Mouse (Mus musculus): Measurements from ENCODE around the gene Gm11444. TPM values are rescaled to one million over a fixed set of nuclear protein-coding genes. Genes with fewer than 3 reads are reported as not detected.

Gene Gm11444
- total RNA-seq, 1 experiment: not detected

DNA sequence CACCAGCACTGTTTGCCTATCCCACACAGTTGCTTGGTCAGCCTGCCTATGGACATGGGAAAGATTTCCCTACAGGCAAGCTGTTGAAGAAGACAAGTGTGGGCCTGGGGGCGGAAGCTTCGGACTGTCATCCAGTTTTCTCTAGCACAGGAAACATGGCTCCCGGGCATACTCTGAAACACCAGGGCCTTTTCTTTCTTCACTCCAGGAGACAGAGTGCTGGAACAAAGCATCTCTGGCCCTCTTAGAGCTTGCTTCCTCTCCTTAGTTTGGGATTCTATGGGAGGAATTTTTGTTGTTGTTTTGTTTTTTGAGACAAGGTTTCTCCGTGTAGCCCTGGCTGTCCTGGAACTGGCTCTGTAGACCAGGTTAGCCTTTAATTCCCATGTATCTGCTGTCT is 34.4 kb upstream of the Gm11444 start:
- Histone ChIP-seq H3K36me3 (ENCODE audit: control insufficient read depth, insufficient read depth, low read length, poor library complexity, severe bottlenecking) (no peaks in the 10 kb centered on the region), H3K4me3 (ENCODE audit: insufficient read depth in 1 of 2, low read depth in 1 of 2, low read length in 2 of 2, poor library complexity in 1 of 2, severe bottlenecking in 1 of 2) (no peak overlapping the region), H3K27ac (ENCODE audit: insufficient read depth, low read depth, low read length, poor library complexity, severe bottlenecking) (no peak overlapping the region), H3K9ac (ENCODE audit: insufficient read depth, low read depth, low read length, poor library complexity, severe bottlenecking) (no peak overlapping the region), H3K4me1 (ENCODE audit: control insufficient read depth in 2 of 2, insufficient read depth in 2 of 2, low read length in 2 of 2, poor library complexity in 1 of 2) (peaks cover 0 to 3% of the 10 kb centered on the region in 2 experiments; a peak in 1 of 4 replicates), H3K9me3 (ENCODE audit: control insufficient read depth, insufficient read depth, low read depth, low read length) (no peaks in the 10 kb centered on the region)
- in situ Hi-C loops (cut with MboI; ENCODE audit: low sequenced_read_pairs in 2 of 2, unreplicated experiment in 2 of 2): no loop called here
- no peak for TF ChIP-seq ZC3H11A (IDR thresholded peaks at IDR 0.05; ENCODE audit: borderline replicate concordance, low read depth, low read length)
- TF ChIP-seq HCFC1 (IDR thresholded peaks at IDR 0.05; ENCODE audit: borderline replicate concordance, insufficient read depth, low read length): no peak
- TF ChIP-seq CHD2 (IDR thresholded peaks at IDR 0.05; ENCODE audit: low read depth, low read length): no peak
- no peak for TF ChIP-seq MAFK (IDR thresholded peaks at IDR 0.05; ENCODE audit: insufficient read depth, low read depth, low read length)
- no peak for TF ChIP-seq ZNF384 (IDR thresholded peaks at IDR 0.05; ENCODE audit: low read depth, low read length)
- DNase-seq (ENCODE audit: low read depth, low spot score): no peak

DNA sequence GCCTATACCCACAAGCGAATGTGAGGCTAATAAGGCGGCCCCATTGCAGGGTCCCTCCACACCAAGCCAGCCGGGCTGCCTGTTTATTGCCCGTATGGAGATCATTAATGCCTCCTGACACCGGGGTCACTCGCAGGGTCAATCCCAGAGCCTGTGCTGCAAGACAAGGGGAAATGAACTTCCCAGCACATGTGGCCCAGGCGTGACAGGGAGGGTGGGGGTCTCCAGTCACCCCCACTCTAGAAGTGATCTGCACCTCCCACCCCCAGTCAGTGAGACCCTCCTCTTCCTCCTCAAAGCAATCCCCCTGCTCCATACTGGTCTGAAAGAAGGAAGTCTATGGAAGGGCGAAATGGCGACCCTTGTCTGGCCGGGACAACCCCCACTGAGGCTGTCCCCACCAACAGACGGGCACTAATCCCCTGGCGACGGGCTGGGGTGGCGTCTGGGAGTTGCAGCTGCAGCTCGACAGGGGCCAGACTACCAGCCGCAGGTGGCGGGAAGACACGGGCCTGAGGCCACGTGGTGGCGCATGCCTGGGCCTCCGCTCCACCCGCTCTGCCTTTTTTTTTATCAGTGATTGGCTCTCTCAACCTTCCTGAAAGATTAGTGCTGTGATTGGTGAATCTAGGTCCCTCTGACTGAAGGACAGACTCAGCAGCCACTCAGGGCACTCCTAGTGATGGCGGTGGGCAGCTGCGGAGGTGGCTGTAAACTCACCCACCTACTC is 26.1 kb upstream of the Gm11444 start:
- no peaks in the 10 kb centered on the region; a peak in 1 of 4 replicates for H3K4me1 ChIP-seq (ENCODE audit: control insufficient read depth in 2 of 2, insufficient read depth in 2 of 2, low read length in 2 of 2, poor library complexity in 1 of 2)
- H3K36me3 ChIP-seq (ENCODE audit: control insufficient read depth, insufficient read depth, low read length, poor library complexity, severe bottlenecking): no peaks in the 10 kb centered on the region
- no peak for DNase-seq (ENCODE audit: low read depth, low spot score)
- no peak for TF ChIP-seq ZNF384 (IDR thresholded peaks at IDR 0.05; ENCODE audit: low read depth, low read length)
- TF ChIP-seq CHD2 (IDR thresholded peaks at IDR 0.05; ENCODE audit: low read depth, low read length): peak; percentile 36; the same call in 1 of the 2 replicates
- no peak overlapping the region for H3K27ac ChIP-seq (ENCODE audit: insufficient read depth, low read depth, low read length, poor library complexity, severe bottlenecking)
- no peaks in the 10 kb centered on the region for H3K9me3 ChIP-seq (ENCODE audit: control insufficient read depth, insufficient read depth, low read depth, low read length)
- no peak overlapping the region for H3K4me3 ChIP-seq (ENCODE audit: insufficient read depth in 1 of 2, low read depth in 1 of 2, low read length in 2 of 2, poor library complexity in 1 of 2, severe bottlenecking in 1 of 2)
- in situ Hi-C loops (cut with MboI; ENCODE audit: low sequenced_read_pairs in 2 of 2, unreplicated experiment in 2 of 2): no loop called here
- no peak overlapping the region for H3K9ac ChIP-seq (ENCODE audit: insufficient read depth, low read depth, low read length, poor library complexity, severe bottlenecking)

DNA sequence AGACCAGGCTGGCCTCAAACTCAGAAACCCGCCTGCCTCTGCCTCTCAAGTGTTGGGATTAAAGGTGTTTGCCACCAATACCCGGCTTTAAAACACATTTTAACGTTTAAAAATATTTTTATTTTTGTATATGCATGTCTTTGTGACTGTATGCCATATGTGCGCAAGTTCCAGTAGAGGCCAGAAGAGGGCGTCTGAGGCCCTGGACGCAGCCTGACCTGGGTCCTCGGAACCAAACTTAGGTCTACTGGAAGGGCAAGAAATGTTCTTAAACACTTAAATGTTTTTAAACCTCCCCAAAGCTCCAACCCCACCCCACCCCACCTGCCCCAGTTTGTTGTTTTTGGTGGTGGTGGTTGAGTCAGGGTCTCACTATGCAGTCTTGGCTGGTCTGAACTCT is 14.2 kb upstream of the Gm11444 start:
- Histone ChIP-seq H3K4me3 (ENCODE audit: insufficient read depth in 1 of 2, low read depth in 1 of 2, low read length in 2 of 2, poor library complexity in 1 of 2, severe bottlenecking in 1 of 2) (no peak overlapping the region), H3K9me3 (ENCODE audit: control insufficient read depth, insufficient read depth, low read depth, low read length) (no peaks in the 10 kb centered on the region), H3K4me1 (ENCODE audit: control insufficient read depth in 2 of 2, insufficient read depth in 2 of 2, low read length in 2 of 2, poor library complexity in 1 of 2) (peaks cover 2 to 6% of the 10 kb centered on the region in 2 experiments; a peak in 1 of 4 replicates), H3K36me3 (ENCODE audit: control insufficient read depth, insufficient read depth, low read length, poor library complexity, severe bottlenecking) (no peaks in the 10 kb centered on the region), H3K9ac (ENCODE audit: insufficient read depth, low read depth, low read length, poor library complexity, severe bottlenecking) (no peak overlapping the region), H3K27ac (ENCODE audit: insufficient read depth, low read depth, low read length, poor library complexity, severe bottlenecking) (no peak overlapping the region)
- no peak for TF ChIP-seq MAFK (IDR thresholded peaks at IDR 0.05; ENCODE audit: insufficient read depth, low read depth, low read length)
- no peak for TF ChIP-seq ZNF384 (IDR thresholded peaks at IDR 0.05; ENCODE audit: low read depth, low read length)
- TF ChIP-seq ZC3H11A (IDR thresholded peaks at IDR 0.05; ENCODE audit: borderline replicate concordance, low read depth, low read length): peak; percentile 44; the same call in 1 of the 2 replicates
- DNase-seq (ENCODE audit: low read depth, low spot score): no peak
- in situ Hi-C loops (cut with MboI; ENCODE audit: low sequenced_read_pairs in 2 of 2, unreplicated experiment in 2 of 2): no loop called here

DNA sequence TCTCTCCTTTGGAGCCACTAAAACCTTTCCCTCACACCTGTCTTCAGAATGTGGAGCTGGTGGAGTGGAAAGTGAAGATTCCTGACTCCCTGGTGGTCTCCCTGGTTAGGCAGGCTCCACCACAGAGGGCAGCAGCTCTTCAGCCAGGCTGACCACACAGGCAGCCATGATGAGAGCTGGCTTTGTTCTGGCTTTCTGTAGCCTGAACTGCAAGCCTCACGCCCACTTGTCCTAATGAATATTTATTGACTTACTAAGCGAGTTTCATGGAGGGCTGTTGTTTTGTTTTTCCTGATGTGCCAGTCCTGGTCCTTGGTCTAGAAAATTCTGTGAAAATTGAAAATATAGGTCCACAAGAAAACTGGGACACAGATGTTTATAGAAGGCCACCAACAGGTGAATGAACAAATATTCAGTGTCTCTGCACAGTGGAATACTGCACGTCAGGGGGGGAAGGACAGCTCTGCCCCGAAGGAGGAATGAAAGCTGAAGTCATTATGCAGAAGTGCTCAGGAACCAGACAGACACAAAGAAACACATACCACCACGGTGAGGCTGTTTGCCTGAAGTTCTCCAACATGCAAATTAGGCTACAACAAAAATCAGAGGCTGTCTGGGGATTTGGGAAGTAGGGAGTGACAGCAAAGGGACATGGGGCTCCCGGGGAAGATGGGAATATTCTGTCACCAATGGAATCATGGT is 8.0 kb upstream of the Gm11444 start:
- no peak overlapping the region for H3K9ac ChIP-seq (ENCODE audit: insufficient read depth, low read depth, low read length, poor library complexity, severe bottlenecking)
- no peaks in the 10 kb centered on the region for H3K9me3 ChIP-seq (ENCODE audit: control insufficient read depth, insufficient read depth, low read depth, low read length)
- in situ Hi-C loops (cut with MboI; ENCODE audit: low sequenced_read_pairs in 2 of 2, unreplicated experiment in 2 of 2): loop anchor here (10.0 kb wide), 2 partner anchors 117 to 127 kb away; no protein-coding TSS in a partner anchor
- no peak overlapping the region for H3K27ac ChIP-seq (ENCODE audit: insufficient read depth, low read depth, low read length, poor library complexity, severe bottlenecking)
- no peak for TF ChIP-seq ZC3H11A (IDR thresholded peaks at IDR 0.05; ENCODE audit: borderline replicate concordance, low read depth, low read length)
- no peak for TF ChIP-seq CHD2 (IDR thresholded peaks at IDR 0.05; ENCODE audit: low read depth, low read length)
- TF ChIP-seq HCFC1 (IDR thresholded peaks at IDR 0.05; ENCODE audit: borderline replicate concordance, insufficient read depth, low read length): no peak
- peaks cover 4 to 9% of the 10 kb centered on the region in 2 experiments; a peak in 2 of 4 replicates for H3K4me1 ChIP-seq (ENCODE audit: control insufficient read depth in 2 of 2, insufficient read depth in 2 of 2, low read length in 2 of 2, poor library complexity in 1 of 2)
- no peak overlapping the region for H3K4me3 ChIP-seq (ENCODE audit: insufficient read depth in 1 of 2, low read depth in 1 of 2, low read length in 2 of 2, poor library complexity in 1 of 2, severe bottlenecking in 1 of 2)
- no peaks in the 10 kb centered on the region for H3K36me3 ChIP-seq (ENCODE audit: control insufficient read depth, insufficient read depth, low read length, poor library complexity, severe bottlenecking)
- no peak for DNase-seq (ENCODE audit: low read depth, low spot score)
